In the genomic region with DNA sequence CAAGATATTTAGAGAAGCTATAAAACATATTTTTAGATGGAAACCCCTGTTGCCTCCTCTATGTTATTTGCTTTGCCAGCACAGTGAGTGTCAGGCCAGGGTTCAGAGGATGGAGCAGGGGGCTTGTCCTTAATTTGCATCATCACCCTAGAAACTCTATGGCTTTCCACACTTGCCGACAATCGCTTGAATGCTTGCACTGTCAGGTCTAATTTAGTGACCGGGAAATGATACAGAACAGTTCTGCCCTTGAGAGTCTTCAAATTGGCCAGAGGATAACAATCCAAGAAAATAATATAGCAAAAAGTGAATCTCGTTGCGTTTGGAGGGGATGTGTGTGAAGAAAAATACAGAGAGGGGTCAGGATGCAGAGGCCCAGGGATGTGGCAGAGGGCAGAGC, we compare ENCODE assay signal across 21 mouse cellular contexts.
DNase-seq lines count a peak whose midpoint lies in the region; ATAC-seq and TF ChIP-seq lines count a peak whose summit lies in the region.
"Had no signal": no experiment of that assay in that cellular context is flagged by ENCODE, and none has a peak within 500 bp of the region (broad histone marks: within the 10 kb centered on the region; RNA-seq: fewer than 3 reads in every experiment).

No protein-coding gene starts in this region.

- WGBS in embryonic facial prominence, embryonic 11.5 days = 82% methylated on average over 5 of the region's 5 CpGs
- 83% methylated on average over 5 of the region's 5 CpGs for WGBS in embryonic facial prominence, embryonic 10.5 days
- 87% methylated on average over 5 of the region's 5 CpGs for WGBS in hindbrain, postnatal 0 days

- no peak overlapping the region for H3K4me2 ChIP-seq in embryonic facial prominence, embryonic 11.5 days (ENCODE audit: low read depth, low read length)
- H3K4me2 ChIP-seq in hindbrain, postnatal 0 days (ENCODE audit: low read depth, low read length) = no peak overlapping the region

- ATAC-seq in embryonic facial prominence, embryonic 11.5 days (replicated peaks; ENCODE audit: insufficient number of reproducible peaks, low FRiP score, low TSS enrichment, low read depth) = no peak
- ATAC-seq in hindbrain, postnatal 0 days = no peak
- ATAC-seq: activated CD4-positive, CD25-positive, alpha-beta regulatory T cell, adult 4 months; CD4-positive, CD25-positive, alpha-beta regulatory T cell, adult 4 months; Patski had no signal

- no peaks in the 10 kb centered on the region for H3K4me1 ChIP-seq in embryonic facial prominence, embryonic 11.5 days (ENCODE audit: control insufficient read depth, insufficient read depth, low read length)
- peaks cover 7% of the 10 kb centered on the region; the same call in 1 of the 2 replicates for H3K4me1 ChIP-seq in embryonic facial prominence, embryonic 10.5 days
- no peaks in the 10 kb centered on the region for H3K4me1 ChIP-seq in hindbrain, postnatal 0 days (ENCODE audit: insufficient read depth, low read length)

- no peaks in the 10 kb centered on the region for H3K9me3 ChIP-seq in embryonic facial prominence, embryonic 11.5 days (replicated peaks; ENCODE audit: control insufficient read depth, low read length)
- no peaks in the 10 kb centered on the region for H3K9me3 ChIP-seq in embryonic facial prominence, embryonic 10.5 days
- no peaks in the 10 kb centered on the region for H3K9me3 ChIP-seq in hindbrain, postnatal 0 days (ENCODE audit: low read length)
- H3K9me3 ChIP-seq: G1E had no signal

- H3K27me3 ChIP-seq in embryonic facial prominence, embryonic 11.5 days (ENCODE audit: control insufficient read depth, insufficient read depth, low read length) = no peaks in the 10 kb centered on the region
- no peaks in the 10 kb centered on the region for H3K27me3 ChIP-seq in embryonic facial prominence, embryonic 10.5 days (replicated peaks; ENCODE audit: low read depth, poor library complexity, severe bottlenecking)
- no peaks in the 10 kb centered on the region for H3K27me3 ChIP-seq in hindbrain, postnatal 0 days (ENCODE audit: insufficient read depth, low read length)

- H3K27ac ChIP-seq in embryonic facial prominence, embryonic 11.5 days (replicated peaks; ENCODE audit: low read depth, low read length) = no peak overlapping the region
- no peak overlapping the region for H3K27ac ChIP-seq in embryonic facial prominence, embryonic 10.5 days (replicated peaks)
- no peak overlapping the region for H3K27ac ChIP-seq in hindbrain, postnatal 0 days

- no peaks in the 10 kb centered on the region for H3K36me3 ChIP-seq in embryonic facial prominence, embryonic 11.5 days (replicated peaks; ENCODE audit: control insufficient read depth, insufficient read depth, low read depth, low read length)
- H3K36me3 ChIP-seq in embryonic facial prominence, embryonic 10.5 days (replicated peaks) = no peaks in the 10 kb centered on the region
- H3K36me3 ChIP-seq in hindbrain, postnatal 0 days (ENCODE audit: insufficient read depth, low read length) = no peaks in the 10 kb centered on the region
- H3K36me3 ChIP-seq: G1E had no signal

- no peak for TF ChIP-seq CTCF in hindbrain, postnatal 0 days (IDR thresholded peaks at IDR 0.05; ENCODE audit: low read depth)

- H3K9ac ChIP-seq in embryonic facial prominence, embryonic 11.5 days (replicated peaks; ENCODE audit: low read length) = no peak overlapping the region
- H3K9ac ChIP-seq in hindbrain, postnatal 0 days (replicated peaks; ENCODE audit: low read length) = no peak overlapping the region

- H3K4me3 ChIP-seq in embryonic facial prominence, embryonic 11.5 days (ENCODE audit: low read depth, low read length) = no peak overlapping the region
- no peak overlapping the region for H3K4me3 ChIP-seq in embryonic facial prominence, embryonic 10.5 days
- no peak overlapping the region for H3K4me3 ChIP-seq in hindbrain, postnatal 0 days (ENCODE audit: low read length)

- DNase-seq in embryonic facial prominence, embryonic 11.5 days (ENCODE audit: low spot score) = peak; percentile 16
- DNase-seq in embryonic facial prominence, embryonic 10.5 days (ENCODE audit: low spot score) = no peak
- DNase-seq in heart, adult 11 months = peak; percentile 25
- DNase-seq in heart, adult 9 months (ENCODE audit: low spot score in 2 of 2) = no peak
- peak; percentile 91 for DNase-seq in MN1 (ENCODE audit: low spot score)
- DNase-seq in hindbrain, postnatal 0 days (ENCODE audit: low spot score) = no peak
- DNase-seq: adrenal gland, adult 2 months; adrenal gland, adult 8-10 months; adrenal gland, postnatal 10 days; adrenal gland, postnatal 14 days; adrenal gland, postnatal 25 days; adrenal gland, postnatal 36 days; B cell, adult 2 months; cerebellum, adult 11 months; cerebellum, adult 11-12 months; cerebellum, adult 18-20 months; cerebellum, adult 2 months had no signal

Comparison
In these comparisons a context has a peak if more than half of its experiments do, and no peak if none do; other contexts are left out.
1. DNase-seq: peak in embryonic facial prominence, embryonic 11.5 days (single experiment), heart, adult 11 months (single experiment) and MN1 (single experiment); none in embryonic facial prominence, embryonic 10.5 days (single experiment), heart, adult 9 months (0 of 2) and hindbrain, postnatal 0 days (single experiment).